Mouse (Mus musculus): ENCODE results near the gene Rnf185.

The Rnf185 gene

GRCm38 (mm10) chr11:3398318-3398717 lies 53.8 kb downstream of the Rnf185 start:
- in situ Hi-C loops (cut with MboI; ENCODE audit: low sequenced_read_pairs), result no loop called here

GRCm38 (mm10) chr11:3396562-3396961 lies 55.6 kb downstream of the Rnf185 start:
- in situ Hi-C loops (cut with MboI; ENCODE audit: low sequenced_read_pairs), result no loop called here

- in situ Hi-C loops (cut with MboI; ENCODE audit: low sequenced_read_pairs), result no loop called here
These were observed 56.1 kb downstream of the Rnf185 start for GRCm38 (mm10) chr11:3396091-3396490.

GRCm38 (mm10) chr11:3394520-3394919 lies 57.6 kb downstream of the Rnf185 start:
- in situ Hi-C loops (cut with MboI; ENCODE audit: low sequenced_read_pairs), result no loop called here

GRCm38 (mm10) chr11:3392526-3392925 lies 59.6 kb downstream of the Rnf185 start:
- in situ Hi-C loops (cut with MboI; ENCODE audit: low sequenced_read_pairs), result no loop called here

- in situ Hi-C loops (cut with MboI; ENCODE audit: low sequenced_read_pairs), result no loop called here
These were observed 61.4 kb downstream of the Rnf185 start for GRCm38 (mm10) chr11:3390789-3391188.

GRCm38 (mm10) chr11:3389996-3390395 lies 62.2 kb downstream of the Rnf185 start:
- in situ Hi-C loops (cut with MboI; ENCODE audit: low sequenced_read_pairs), result no loop called here

GRCm38 (mm10) chr11:3387482-3388196 lies 64.5 kb downstream of the Rnf185 start:
- in situ Hi-C loops (cut with MboI; ENCODE audit: low sequenced_read_pairs), result no loop called here

- in situ Hi-C loops (cut with MboI; ENCODE audit: low sequenced_read_pairs), result no loop called here
These were observed 65.2 kb downstream of the Rnf185 start for GRCm38 (mm10) chr11:3386941-3387368.

GRCm38 (mm10) chr11:3382602-3383594 lies 69.3 kb downstream of the Rnf185 start:
- in situ Hi-C loops (cut with MboI; ENCODE audit: low sequenced_read_pairs), result no loop called here

GRCm38 (mm10) chr11:3381148-3381814 lies 70.9 kb downstream of the Rnf185 start:
- in situ Hi-C loops (cut with MboI; ENCODE audit: low sequenced_read_pairs), result no loop called here

- in situ Hi-C loops (cut with MboI; ENCODE audit: low sequenced_read_pairs), result no loop called here
These were observed 72.7 kb downstream of the Rnf185 start for GRCm38 (mm10) chr11:3379427-3379826.

GRCm38 (mm10) chr11:3374741-3375140 lies 77.4 kb downstream of the Rnf185 start:
- in situ Hi-C loops (cut with MboI; ENCODE audit: low sequenced_read_pairs), result no loop called here

GRCm38 (mm10) chr11:3374293-3374645 lies 77.9 kb downstream of the Rnf185 start:
- in situ Hi-C loops (cut with MboI; ENCODE audit: low sequenced_read_pairs), result no loop called here

GRCm38 (mm10) chr11:3373591-3374292 lies 78.4 kb downstream of the Rnf185 start:
- in situ Hi-C loops (cut with MboI; ENCODE audit: low sequenced_read_pairs), result no loop called here

GRCm38 (mm10) chr11:3371599-3372295 lies 80.4 kb downstream of the Rnf185 start:
- in situ Hi-C loops (cut with MboI; ENCODE audit: low sequenced_read_pairs), result no loop called here

- in situ Hi-C loops (cut with MboI; ENCODE audit: low sequenced_read_pairs), result no loop called here
These were observed 81.1 kb downstream of the Rnf185 start for GRCm38 (mm10) chr11:3370928-3371598.

- in situ Hi-C loops (cut with MboI; ENCODE audit: low sequenced_read_pairs), result no loop called here
These were observed 82.0 kb downstream of the Rnf185 start for GRCm38 (mm10) chr11:3370162-3370561.

GRCm38 (mm10) chr11:3369449-3369848 lies 82.7 kb downstream of the Rnf185 start:
- in situ Hi-C loops (cut with MboI; ENCODE audit: low sequenced_read_pairs), result no loop called here

GRCm38 (mm10) chr11:3368983-3369382 lies 83.2 kb downstream of the Rnf185 start:
- in situ Hi-C loops (cut with MboI; ENCODE audit: low sequenced_read_pairs), result no loop called here

All from CH12F3 (cell line).